Mouse (Mus musculus): Measurements from ENCODE around the gene Cntn4.
"Not testable (repeated sequence)": the region's sequence is repeated elsewhere in the genome, so short reads cannot be mapped to it uniquely, and the experiment has no call there.

DNA sequence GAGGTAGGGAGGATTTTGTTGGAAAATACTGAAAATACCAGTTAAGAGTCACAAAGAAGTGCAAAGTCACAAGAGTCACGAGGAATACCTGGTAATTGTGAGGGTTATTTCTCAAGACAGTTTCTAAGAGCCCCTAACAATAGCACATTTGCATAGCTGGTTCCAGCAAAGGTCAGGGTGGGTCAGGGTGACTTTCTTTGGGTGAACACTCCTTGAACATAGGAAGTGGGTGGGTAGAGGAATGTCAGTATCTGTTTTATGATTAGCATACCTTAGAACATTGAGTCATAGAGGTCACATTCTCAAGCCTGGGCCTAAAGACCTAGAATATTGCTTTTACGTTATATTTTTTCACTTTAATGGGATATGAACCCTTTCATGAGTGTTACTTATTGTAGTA is 681.3 kb downstream of the Cntn4 start:
- TF ChIP-seq POLR2A (IDR thresholded peaks at IDR 0.05; ENCODE audit: borderline replicate concordance, extremely low read depth, insufficient read depth, insufficient read length, poor library complexity, severe bottlenecking); CTCF (IDR thresholded peaks at IDR 0.05; ENCODE audit: borderline replicate concordance, extremely low read depth, insufficient read depth, insufficient read length): not testable (repeated sequence)

Measured in brain, embryonic 14.5 days (tissue).